Mouse (Mus musculus) ES-E14 (cell line): ENCODE data around the gene Kpna7. TPM values are rescaled to one million over a fixed set of nuclear protein-coding genes. Genes with fewer than 3 reads are reported as not detected.
"Not testable (repeated sequence)": the region's sequence is repeated elsewhere in the genome, so short reads cannot be mapped to it uniquely, and the experiment has no call there.

Experiments used
- DNase-seq: peaks from one replicate; pipeline ENCODE4 v3.0.0-alpha.2; 2013; ENCODE audit warnings: low read depth, low spot score
- H3K27ac ChIP-seq: 2 replicates; pipeline ENCODE4 v1.5.1; 2012; ENCODE audit warnings: low read depth, mild to moderate bottlenecking, low read length, moderate library complexity, mixed read lengths; ENCODE audit not compliant: poor library complexity, insufficient read depth, severe bottlenecking
- H3K36me3 ChIP-seq: 2 replicates; pipeline ENCODE4 v1.6.1; 2012; ENCODE audit warnings: mild to moderate bottlenecking, low read length, moderate library complexity, mixed read lengths; ENCODE audit not compliant: control insufficient read depth, poor library complexity, insufficient read depth, severe bottlenecking
- H3K4me1 ChIP-seq, 2 experiments: fragments of 150-350 bp in 1 of 2; sonication (generic) in 1 of 2; 2 replicates each; pipeline ENCODE4 v1.6.1; 2012; ENCODE audit warnings: low read length in 2 of 2, mild to moderate bottlenecking in 1 of 2, mixed read lengths in 1 of 2; ENCODE audit not compliant: control insufficient read depth in 2 of 2, insufficient read depth in 2 of 2, poor library complexity in 1 of 2
- H3K4me3 ChIP-seq, 2 experiments: fragments of 150-350 bp in 1 of 2; sonication (generic) in 1 of 2; 2 replicates each; pipeline ENCODE4 v1.5.1; 2012; ENCODE audit warnings: low read length in 2 of 2, low read depth in 1 of 2, mild to moderate bottlenecking in 1 of 2, mixed read lengths in 1 of 2; ENCODE audit not compliant: insufficient read depth in 1 of 2, poor library complexity in 1 of 2, severe bottlenecking in 1 of 2
- H3K9ac ChIP-seq: 2 replicates; pipeline ENCODE4 v1.6.1; 2012; ENCODE audit warnings: low read depth, mild to moderate bottlenecking, low read length, mixed read lengths; ENCODE audit not compliant: poor library complexity, insufficient read depth, severe bottlenecking
- H3K9me3 ChIP-seq: fragments of 150-350 bp; sonication (generic); 2 replicates; pipeline ENCODE4 v1.6.1; 2012; ENCODE audit warnings: low read depth, mild to moderate bottlenecking, low read length; ENCODE audit not compliant: control insufficient read depth, insufficient read depth
- MAFK ChIP-seq: IDR thresholded peaks from 2 replicates; pipeline ENCODE4 v1.6.1; 2014; ENCODE audit warnings: mild to moderate bottlenecking, low read depth, low read length, inconsistent platforms; ENCODE audit not compliant: insufficient read depth
- ZC3H11A ChIP-seq: IDR thresholded peaks from 2 replicates; pipeline ENCODE4 v1.6.1; 2012; ENCODE audit warnings: low read depth, mild to moderate bottlenecking, inconsistent platforms, low read length, borderline replicate concordance
- ZNF384 ChIP-seq: IDR thresholded peaks from 2 replicates; pipeline ENCODE4 v1.6.1; 2012; ENCODE audit warnings: low read depth, low read length, inconsistent platforms
- in situ Hi-C, 2 experiments: fragments of 600-800 bp; cut with MboI; formaldehyde crosslinking; loops; one replicate each; pipeline ENCODE4 v1.15.1; 2025; ENCODE audit warnings: low sequenced_read_pairs in 2 of 2, inconsistent platforms in 1 of 2; ENCODE audit not compliant: unreplicated experiment in 2 of 2
- total RNA-seq: library from RNA; depleted of rRNA; stranded (reverse); fragments of 300-350 nt; gene quantifications from 2 replicates; pipeline ENCODE4 v1.2.3, GENCODE M21; 2012

The Kpna7 gene
- total RNA-seq, 1 experiment, result 0.58 TPM

- H3K4me3 ChIP-seq, in situ Hi-C loops, DNase-seq, H3K27ac ChIP-seq, H3K4me1 ChIP-seq, H3K9me3 ChIP-seq, H3K9ac ChIP-seq, H3K36me3 ChIP-seq: not testable (repeated sequence)
Observed at GRCm38 (mm10) chr5:145020712-145021111, 63.1 kb downstream of the Kpna7 start.

GRCm38 (mm10) chr5:145020254-145020653 is 63.6 kb downstream of the Kpna7 start:
- H3K9me3 ChIP-seq, DNase-seq, H3K27ac ChIP-seq, in situ Hi-C loops, H3K36me3 ChIP-seq, H3K9ac ChIP-seq, H3K4me1 ChIP-seq, H3K4me3 ChIP-seq: not testable (repeated sequence)

- H3K4me3 ChIP-seq, H3K27ac ChIP-seq, in situ Hi-C loops, H3K9ac ChIP-seq, H3K4me1 ChIP-seq, H3K9me3 ChIP-seq, H3K36me3 ChIP-seq, DNase-seq: not testable (repeated sequence)
- TF ChIP-seq ZNF384, result peak; percentile 68
Observed at GRCm38 (mm10) chr5:145016761-145017160, 67.1 kb downstream of the Kpna7 start.

- DNase-seq, result no peak
- no peaks in the 10 kb centered on the region for H3K36me3 ChIP-seq
- no peak overlapping the region for H3K9ac ChIP-seq
- H3K27ac ChIP-seq, result no peak overlapping the region
- no peaks in the 10 kb centered on the region for H3K4me1 ChIP-seq
- H3K4me3 ChIP-seq, result no peak overlapping the region
- TF ChIP-seq ZC3H11A, result no peak
- H3K9me3 ChIP-seq, result no peaks in the 10 kb centered on the region
- in situ Hi-C loops, result no loop called here
Observed at GRCm38 (mm10) chr5:145014278-145014677, 69.6 kb downstream of the Kpna7 start.

GRCm38 (mm10) chr5:145008878-145009659 is 74.8 kb downstream of the Kpna7 start:
- no peak for DNase-seq
- Histone ChIP-seq H3K36me3 (no peaks in the 10 kb centered on the region), H3K4me1 (no peaks in the 10 kb centered on the region), H3K9me3 (no peaks in the 10 kb centered on the region), H3K9ac (no peak overlapping the region), H3K4me3 (no peak overlapping the region), H3K27ac (no peak overlapping the region)
- in situ Hi-C loops, result no loop called here
- TF ChIP-seq MAFK (no peak), ZC3H11A (no peak)
